Mouse (Mus musculus): ENCODE results near the gene Zfhx3. TPM values are rescaled to one million over a fixed set of nuclear protein-coding genes. Genes with fewer than 3 reads are reported as not detected.

Zfhx3 gene
- polyA plus RNA-seq, 1 experiment from 2014 or later: 7.4 TPM

- 82% methylated on average over 13 of the region's 13 CpGs for WGBS
- Histone ChIP-seq H3K9ac (no peak overlapping the region), H3K4me1 (replicated peaks) (no peaks in the 10 kb centered on the region), H3K4me3 (no peak overlapping the region), H3K36me3 (no peaks in the 10 kb centered on the region), H3K27ac (ENCODE audit: poor library complexity, severe bottlenecking) (no peak overlapping the region), H3K27me3 (replicated peaks) (no peaks in the 10 kb centered on the region), H3K4me2 (no peak overlapping the region), H3K9me3 (replicated peaks) (no peaks in the 10 kb centered on the region)
- ATAC-seq (ENCODE audit: insufficient number of reproducible peaks, low FRiP score): no peak
Measured at GRCm38 (mm10) chr8:108098598-108098997, 156.2 kb downstream of the Zfhx3 start.

- no peak overlapping the region for H3K27ac ChIP-seq (ENCODE audit: poor library complexity, severe bottlenecking)
- no peak overlapping the region for H3K4me3 ChIP-seq
- 63% methylated on average over 8 of the region's 8 CpGs for WGBS
- H3K27me3 ChIP-seq (replicated peaks): no peaks in the 10 kb centered on the region
- no peaks in the 10 kb centered on the region for H3K36me3 ChIP-seq
- H3K4me1 ChIP-seq (replicated peaks): no peaks in the 10 kb centered on the region
- H3K9me3 ChIP-seq (replicated peaks): no peaks in the 10 kb centered on the region
- ATAC-seq (ENCODE audit: insufficient number of reproducible peaks, low FRiP score): no peak
- H3K9ac ChIP-seq: no peak overlapping the region
- H3K4me2 ChIP-seq: no peak overlapping the region
Measured at GRCm38 (mm10) chr8:108101131-108101530, 158.7 kb downstream of the Zfhx3 start.

- no peaks in the 10 kb centered on the region for H3K9me3 ChIP-seq (replicated peaks)
- H3K9ac ChIP-seq: no peak overlapping the region
- H3K4me2 ChIP-seq: no peak overlapping the region
- H3K36me3 ChIP-seq: no peaks in the 10 kb centered on the region
- H3K27ac ChIP-seq (ENCODE audit: poor library complexity, severe bottlenecking): no peak overlapping the region
- H3K4me1 ChIP-seq (replicated peaks): no peaks in the 10 kb centered on the region
- 64% methylated on average over 16 of the region's 16 CpGs for WGBS
- no peak for ATAC-seq (ENCODE audit: insufficient number of reproducible peaks, low FRiP score)
- H3K27me3 ChIP-seq (replicated peaks): no peaks in the 10 kb centered on the region
- H3K4me3 ChIP-seq: no peak overlapping the region
Measured at GRCm38 (mm10) chr8:108101978-108102865, 159.8 kb downstream of the Zfhx3 start.

- no peak overlapping the region for H3K4me2 ChIP-seq
- no peak overlapping the region for H3K27ac ChIP-seq (ENCODE audit: poor library complexity, severe bottlenecking)
- no peaks in the 10 kb centered on the region for H3K4me1 ChIP-seq (replicated peaks)
- no peak for ATAC-seq (ENCODE audit: insufficient number of reproducible peaks, low FRiP score)
- 38% methylated on average over 10 of the region's 10 CpGs for WGBS
- no peak overlapping the region for H3K4me3 ChIP-seq
- H3K9me3 ChIP-seq (replicated peaks): no peaks in the 10 kb centered on the region
- no peaks in the 10 kb centered on the region for H3K27me3 ChIP-seq (replicated peaks)
- H3K36me3 ChIP-seq: no peaks in the 10 kb centered on the region
- no peak overlapping the region for H3K9ac ChIP-seq
Measured at GRCm38 (mm10) chr8:108104471-108105098, 162.1 kb downstream of the Zfhx3 start.

- Histone ChIP-seq H3K9ac (no peak overlapping the region), H3K9me3 (replicated peaks) (no peaks in the 10 kb centered on the region), H3K4me2 (no peak overlapping the region), H3K27me3 (replicated peaks) (no peaks in the 10 kb centered on the region), H3K36me3 (no peaks in the 10 kb centered on the region), H3K27ac (ENCODE audit: poor library complexity, severe bottlenecking) (no peak overlapping the region), H3K4me1 (replicated peaks) (no peaks in the 10 kb centered on the region), H3K4me3 (no peak overlapping the region)
- no peak for ATAC-seq (ENCODE audit: insufficient number of reproducible peaks, low FRiP score)
- WGBS: 69% methylated on average over 2 of the region's 2 CpGs
Measured at GRCm38 (mm10) chr8:108125053-108125452, 182.6 kb downstream of the Zfhx3 start.

- no peak overlapping the region for H3K27ac ChIP-seq (ENCODE audit: poor library complexity, severe bottlenecking)
- 82% methylated on average over 2 of the region's 2 CpGs for WGBS
- H3K4me3 ChIP-seq: no peak overlapping the region
- H3K4me1 ChIP-seq (replicated peaks): no peaks in the 10 kb centered on the region
- H3K9ac ChIP-seq: no peak overlapping the region
- no peaks in the 10 kb centered on the region for H3K27me3 ChIP-seq (replicated peaks)
- H3K9me3 ChIP-seq (replicated peaks): no peaks in the 10 kb centered on the region
- H3K4me2 ChIP-seq: no peak overlapping the region
- no peaks in the 10 kb centered on the region for H3K36me3 ChIP-seq
- no peak for ATAC-seq (ENCODE audit: insufficient number of reproducible peaks, low FRiP score)
Measured at GRCm38 (mm10) chr8:108125491-108125890, 183.0 kb downstream of the Zfhx3 start.

GRCm38 (mm10) chr8:108146536-108146935, 204.1 kb downstream of the Zfhx3 start:
- Histone ChIP-seq H3K9ac (no peak overlapping the region), H3K4me3 (no peak overlapping the region), H3K27ac (ENCODE audit: poor library complexity, severe bottlenecking) (no peak overlapping the region), H3K9me3 (replicated peaks) (no peaks in the 10 kb centered on the region), H3K4me2 (no peak overlapping the region), H3K27me3 (replicated peaks) (no peaks in the 10 kb centered on the region), H3K36me3 (no peaks in the 10 kb centered on the region), H3K4me1 (replicated peaks) (no peaks in the 10 kb centered on the region)
- WGBS: 72% methylated on average over 5 of the region's 5 CpGs
- no peak for ATAC-seq (ENCODE audit: insufficient number of reproducible peaks, low FRiP score)

- no peak for ATAC-seq (ENCODE audit: insufficient number of reproducible peaks, low FRiP score)
- Histone ChIP-seq H3K9ac (no peak overlapping the region), H3K27me3 (replicated peaks) (no peaks in the 10 kb centered on the region), H3K36me3 (no peaks in the 10 kb centered on the region), H3K4me1 (replicated peaks) (no peaks in the 10 kb centered on the region), H3K27ac (ENCODE audit: poor library complexity, severe bottlenecking) (no peak overlapping the region), H3K9me3 (replicated peaks) (no peaks in the 10 kb centered on the region), H3K4me2 (no peak overlapping the region), H3K4me3 (no peak overlapping the region)
- 75% methylated on average over 15 of the region's 15 CpGs for WGBS
Measured at GRCm38 (mm10) chr8:108148599-108149249, 206.3 kb downstream of the Zfhx3 start.

- no peaks in the 10 kb centered on the region for H3K4me1 ChIP-seq (replicated peaks)
- no peak overlapping the region for H3K9ac ChIP-seq
- no peaks in the 10 kb centered on the region for H3K27me3 ChIP-seq (replicated peaks)
- no peak overlapping the region for H3K4me2 ChIP-seq
- no peak overlapping the region for H3K27ac ChIP-seq (ENCODE audit: poor library complexity, severe bottlenecking)
- 92% methylated on average over 14 of the region's 14 CpGs for WGBS
- H3K36me3 ChIP-seq: no peaks in the 10 kb centered on the region
- ATAC-seq (ENCODE audit: insufficient number of reproducible peaks, low FRiP score): no peak
- H3K4me3 ChIP-seq: no peak overlapping the region
- no peaks in the 10 kb centered on the region for H3K9me3 ChIP-seq (replicated peaks)
Measured at GRCm38 (mm10) chr8:108170804-108171203, 228.4 kb downstream of the Zfhx3 start.

GRCm38 (mm10) chr8:108183296-108183695, 240.9 kb downstream of the Zfhx3 start:
- WGBS: 83% methylated on average over 4 of the region's 4 CpGs
- H3K4me2 ChIP-seq: no peak overlapping the region
- no peaks in the 10 kb centered on the region for H3K27me3 ChIP-seq (replicated peaks)
- no peaks in the 10 kb centered on the region for H3K9me3 ChIP-seq (replicated peaks)
- no peak overlapping the region for H3K27ac ChIP-seq (ENCODE audit: poor library complexity, severe bottlenecking)
- H3K36me3 ChIP-seq: no peaks in the 10 kb centered on the region
- no peaks in the 10 kb centered on the region for H3K4me1 ChIP-seq (replicated peaks)
- no peak overlapping the region for H3K9ac ChIP-seq
- no peak overlapping the region for H3K4me3 ChIP-seq
- ATAC-seq (ENCODE audit: insufficient number of reproducible peaks, low FRiP score): no peak

GRCm38 (mm10) chr8:108183948-108184347, 241.5 kb downstream of the Zfhx3 start:
- Histone ChIP-seq H3K4me3 (no peak overlapping the region), H3K27ac (ENCODE audit: poor library complexity, severe bottlenecking) (no peak overlapping the region), H3K27me3 (replicated peaks) (no peaks in the 10 kb centered on the region), H3K4me1 (replicated peaks) (no peaks in the 10 kb centered on the region), H3K9ac (no peak overlapping the region), H3K9me3 (replicated peaks) (no peaks in the 10 kb centered on the region), H3K4me2 (no peak overlapping the region), H3K36me3 (no peaks in the 10 kb centered on the region)
- 78% methylated on average over 8 of the region's 8 CpGs for WGBS
- ATAC-seq (ENCODE audit: insufficient number of reproducible peaks, low FRiP score): no peak

All from heart, embryonic 12.5 days (tissue).